Mouse (Mus musculus) G1E (cell line): ENCODE data around the gene Pip5k1b.

Experiments used
- CTCF ChIP-seq: IDR thresholded peaks from 2 replicates; pipeline ENCODE4 v1.5.1; 2012; ENCODE audit warnings: low read depth, low read length, inconsistent platforms, mixed read lengths
- GATA1 ChIP-seq: IDR thresholded peaks from 2 replicates; pipeline ENCODE4 v1.6.1; 2012; ENCODE audit warnings: borderline replicate concordance, low read length, inconsistent platforms, mixed read lengths
- GATA2 ChIP-seq: IDR thresholded peaks from 2 replicates; pipeline ENCODE4 v1.6.1; 2012; ENCODE audit warnings: low read depth, low read length, inconsistent platforms, borderline replicate concordance
- POLR2AphosphoS5 ChIP-seq: IDR thresholded peaks from 2 replicates; pipeline ENCODE4 v1.6.1; 2012; ENCODE audit warnings: low read depth, low read length, inconsistent platforms; ENCODE audit not compliant: insufficient replicate concordance
- TAL1 ChIP-seq: conservative IDR thresholded peaks from 2 replicates; pipeline ENCODE4 v1.6.1; 2012; ENCODE audit warnings: low read depth, low read length, inconsistent platforms, mixed read lengths

- TF ChIP-seq GATA1 (no peak), CTCF (no peak), POLR2AphosphoS5 (no peak), TAL1 (no peak), GATA2 (no peak)
Observed at GRCm38 (mm10) chr19:24456591-24457231, 99.0 kb downstream of the Pip5k1b start.
